Mouse (Mus musculus): ENCODE results near the gene Nubpl. TPM values are rescaled to one million over a fixed set of nuclear protein-coding genes. Genes with fewer than 3 reads are reported as not detected.
"Not testable (repeated sequence)": the region's sequence is repeated elsewhere in the genome, so short reads cannot be mapped to it uniquely, and the experiment has no call there.

The Nubpl gene
- 11.5 and 12.9 TPM in 2 replicates for polyA plus RNA-seq (2016; fragmentation: Nextera tagmentation; extraction: Ambion mirVana)

DNA sequence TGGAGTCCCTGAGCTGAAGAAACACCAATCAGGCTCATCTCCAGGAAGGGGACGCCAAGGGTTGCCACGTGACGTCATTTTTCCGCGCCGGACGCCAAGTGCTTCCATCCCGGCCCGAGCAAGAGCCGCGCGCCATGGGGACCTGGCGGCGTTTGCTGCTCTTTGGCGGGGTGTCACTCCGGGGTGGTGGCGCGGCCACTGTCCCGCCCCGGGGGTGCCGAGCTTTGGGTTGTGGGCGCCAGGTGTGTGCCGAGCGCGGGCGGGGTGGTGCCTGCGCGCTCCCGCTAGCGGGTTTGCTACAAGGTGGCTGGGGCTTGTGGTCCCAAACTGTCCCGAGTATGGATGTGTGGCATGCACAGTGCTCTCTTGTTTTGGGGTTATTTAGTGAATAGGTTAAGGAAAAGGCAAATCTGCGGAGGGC lies at the start of gene Nubpl:
TSS of gene Nubpl (plus strand) at position 88 of the 421 bp plus-strand sequence.
- Histone ChIP-seq H3K4me3 (peak within 1 kb of the TSS; percentile 93), H3K4me2 (replicated peaks) (peak within 1 kb of the TSS; percentile 57), H3K4me1 (no peaks in the 10 kb centered on the region), H3K27ac (replicated peaks) (0 out of 2 replicates have a peak within 1 kb of the TSS, but pooled peaks have one; percentile 49), H3K36me3 (no peaks in the 10 kb centered on the region), H3K27me3 (no peaks in the 10 kb centered on the region), H3K9ac (replicated peaks) (peak within 1 kb of the TSS; percentile 85), H3K9me3 (no peaks in the 10 kb centered on the region)
- WGBS = under 1% methylated on average over 32 of the region's 32 CpGs
- ATAC-seq (ENCODE audit: low FRiP score, low read depth) = peak; percentile 97

DNA sequence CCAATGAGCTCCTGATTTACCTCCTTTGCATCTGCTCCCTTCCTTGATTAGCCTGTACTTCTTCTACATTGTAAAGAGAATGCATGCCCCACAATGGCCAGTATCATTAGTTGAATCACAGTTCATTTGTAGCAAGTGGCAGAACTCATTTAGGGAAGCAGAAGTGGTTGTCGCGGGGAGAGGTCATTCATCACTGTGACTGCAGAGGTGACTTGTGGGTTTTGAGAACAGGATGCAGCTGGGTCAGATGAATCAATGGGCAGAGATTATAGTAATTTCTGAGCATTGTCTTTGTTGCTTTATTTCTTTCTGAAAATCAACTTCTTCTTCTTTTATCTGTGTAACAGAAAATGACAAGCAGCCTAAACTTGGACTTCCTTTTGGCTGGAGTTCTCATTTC lies 48.2 kb upstream of the Nubpl start:
- Histone ChIP-seq H3K27me3 (no peaks in the 10 kb centered on the region), H3K9me3 (no peaks in the 10 kb centered on the region), H3K4me3 (no peak overlapping the region), H3K36me3 (no peaks in the 10 kb centered on the region), H3K4me1 (no peaks in the 10 kb centered on the region), H3K9ac (replicated peaks) (no peak overlapping the region), H3K27ac (replicated peaks) (no peak overlapping the region), H3K4me2 (replicated peaks) (no peak overlapping the region)
- WGBS = 84% methylated on average over 2 of the region's 2 CpGs
- ATAC-seq (ENCODE audit: low FRiP score, low read depth) = no peak

DNA sequence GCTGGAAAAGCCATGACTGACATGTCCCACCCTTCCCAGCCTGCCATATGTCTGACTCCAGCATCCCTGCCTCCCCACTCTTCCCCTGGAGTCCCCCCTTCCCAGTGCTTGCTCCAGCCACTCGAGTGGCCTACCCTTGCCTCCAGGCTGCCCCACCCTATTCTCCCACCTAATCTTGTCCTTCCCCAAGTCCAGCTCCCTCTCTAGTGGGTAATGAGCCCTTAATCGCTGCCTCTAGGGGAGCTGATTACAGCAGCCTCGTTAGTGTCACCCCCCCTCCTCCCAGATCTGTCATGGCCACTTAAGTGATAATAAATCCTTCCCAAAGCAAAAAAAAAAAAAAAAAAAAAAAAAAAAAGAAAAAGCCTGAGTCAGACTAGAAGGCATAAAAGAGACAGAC lies 18.2 kb upstream of the Nubpl start:
- WGBS = 67% methylated on average over 1 of the region's 3 CpGs
- H3K9me3 ChIP-seq; H3K4me2 ChIP-seq (replicated peaks); H3K9ac ChIP-seq (replicated peaks); H3K36me3 ChIP-seq; H3K27me3 ChIP-seq; H3K4me3 ChIP-seq; H3K4me1 ChIP-seq; H3K27ac ChIP-seq (replicated peaks): not testable (repeated sequence)
- peak; percentile 44; the same call in 1 of the 2 replicates for ATAC-seq (ENCODE audit: low FRiP score, low read depth)

DNA sequence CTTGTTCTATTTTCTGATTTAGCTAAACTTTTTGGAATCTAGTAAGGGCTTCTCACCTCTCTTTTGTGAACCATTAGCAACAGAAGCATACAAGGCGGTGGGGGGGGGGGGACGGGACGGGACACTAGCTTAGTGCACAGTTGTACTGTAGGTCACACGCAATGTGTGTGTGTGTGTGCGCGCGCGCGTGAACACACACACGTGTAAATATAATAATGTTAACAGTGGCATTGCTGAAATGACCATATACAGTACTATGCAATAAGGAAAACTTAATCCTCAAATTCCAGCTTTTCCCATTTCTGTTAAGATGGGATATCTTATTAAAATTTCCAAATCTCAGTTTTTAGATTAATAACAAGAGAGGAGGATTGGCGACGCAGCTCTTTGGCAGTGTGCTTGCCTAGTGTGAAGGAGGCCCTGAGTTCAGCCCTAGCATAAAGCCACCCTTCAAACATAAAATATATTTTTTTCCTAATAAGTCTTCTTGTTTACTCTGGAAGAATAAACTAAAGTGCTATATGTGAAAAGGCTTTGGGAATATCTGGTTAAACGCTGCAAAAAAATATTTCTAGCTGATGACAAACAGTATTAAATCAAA lies 388 bp upstream of the Nubpl start:
- H3K27me3 ChIP-seq = no peaks in the 10 kb centered on the region
- peak; percentile 72 for ATAC-seq (ENCODE audit: low FRiP score, low read depth)
- no peaks in the 10 kb centered on the region for H3K36me3 ChIP-seq
- H3K9me3 ChIP-seq = no peaks in the 10 kb centered on the region
- peak overlapping the region; percentile 57 for H3K4me2 ChIP-seq (replicated peaks)
- no peaks in the 10 kb centered on the region for H3K4me1 ChIP-seq
- peak overlapping the region; percentile 93 for H3K4me3 ChIP-seq
- WGBS = 70% methylated on average over 13 of the region's 13 CpGs
- H3K27ac ChIP-seq (replicated peaks) = no peak overlapping the region
- no peak overlapping the region for H3K9ac ChIP-seq (replicated peaks)

DNA sequence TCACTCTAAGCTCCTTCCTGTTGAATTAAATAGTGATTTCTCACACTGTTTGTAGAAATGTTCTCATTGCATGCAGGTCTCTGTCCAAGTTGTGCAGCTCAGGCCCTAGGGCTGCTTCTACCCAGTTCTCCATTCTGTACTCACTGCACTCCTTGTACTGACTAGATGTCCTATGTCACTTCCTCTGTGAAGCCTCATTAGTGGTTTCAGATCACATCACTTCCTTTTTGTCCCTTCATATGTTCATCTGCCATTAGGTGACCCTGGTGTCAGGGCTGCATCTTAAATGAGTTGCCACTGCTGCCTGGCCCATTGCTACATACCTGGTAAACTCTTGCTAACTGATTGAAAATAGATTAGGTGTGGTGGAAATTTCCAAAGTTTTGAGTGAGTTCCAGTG lies 22.7 kb downstream of the Nubpl start:
- H3K9ac ChIP-seq (replicated peaks) = no peak overlapping the region
- no peak overlapping the region for H3K27ac ChIP-seq (replicated peaks)
- no peak for ATAC-seq (ENCODE audit: low FRiP score, low read depth)
- H3K9me3 ChIP-seq = no peaks in the 10 kb centered on the region
- no peaks in the 10 kb centered on the region for H3K27me3 ChIP-seq
- H3K36me3 ChIP-seq = no peaks in the 10 kb centered on the region
- H3K4me1 ChIP-seq = peaks cover 13% of the 10 kb centered on the region
- H3K4me2 ChIP-seq (replicated peaks) = no peak overlapping the region
- H3K4me3 ChIP-seq = no peak overlapping the region

DNA sequence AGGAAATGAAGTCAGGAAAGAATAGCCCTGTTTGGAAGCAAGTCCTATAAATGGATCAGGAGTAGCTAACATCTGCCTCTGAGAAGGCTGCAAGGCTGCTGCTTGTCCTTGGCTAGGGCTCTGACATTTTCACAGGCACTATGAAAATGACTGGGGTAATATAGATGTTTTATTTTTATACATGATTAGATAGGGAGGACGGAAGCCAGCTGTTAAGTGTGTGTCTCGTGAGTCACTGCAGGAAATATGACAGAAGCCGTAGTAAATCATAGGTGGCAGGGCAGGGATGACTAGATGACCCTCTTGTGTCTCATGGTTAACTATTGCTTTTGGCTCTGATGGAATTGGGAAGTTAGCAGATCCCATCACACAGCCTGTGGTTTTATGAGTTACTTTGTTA lies 28.9 kb downstream of the Nubpl start:
- Histone ChIP-seq H3K36me3 (no peaks in the 10 kb centered on the region), H3K27me3 (no peaks in the 10 kb centered on the region), H3K9me3 (no peaks in the 10 kb centered on the region), H3K4me3 (no peak overlapping the region), H3K4me1 (peaks cover 3% of the 10 kb centered on the region), H3K4me2 (replicated peaks) (no peak overlapping the region), H3K27ac (replicated peaks) (no peak overlapping the region), H3K9ac (replicated peaks) (no peak overlapping the region)
- no peak for ATAC-seq (ENCODE audit: low FRiP score, low read depth)
- WGBS = 83% methylated on average over 3 of the region's 3 CpGs

DNA sequence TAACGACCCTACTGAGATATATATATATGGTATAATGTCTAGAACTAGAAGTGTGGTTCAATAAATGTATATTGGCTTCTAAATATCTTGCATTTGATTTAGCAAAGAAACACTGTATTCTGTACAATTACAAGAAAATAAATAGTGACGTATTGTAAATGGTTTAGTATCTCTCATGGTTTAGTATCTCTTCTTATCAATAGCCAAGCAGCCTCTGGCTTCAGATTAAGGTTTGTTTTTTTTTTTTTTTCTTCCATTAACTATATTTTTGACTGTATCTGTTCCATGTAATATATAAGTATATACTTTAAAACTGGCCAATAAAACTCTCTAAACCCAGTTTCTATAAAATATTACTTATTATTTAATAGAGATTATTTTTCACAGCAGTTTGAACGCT lies 31.5 kb downstream of the Nubpl start:
- Histone ChIP-seq H3K36me3 (no peaks in the 10 kb centered on the region), H3K27me3 (no peaks in the 10 kb centered on the region), H3K4me1 (peaks cover 8% of the 10 kb centered on the region), H3K9ac (replicated peaks) (no peak overlapping the region), H3K27ac (replicated peaks) (no peak overlapping the region), H3K4me2 (replicated peaks) (no peak overlapping the region), H3K9me3 (no peaks in the 10 kb centered on the region), H3K4me3 (no peak overlapping the region)
- WGBS = 95% methylated on average over 3 of the region's 3 CpGs
- no peak for ATAC-seq (ENCODE audit: low FRiP score, low read depth)

DNA sequence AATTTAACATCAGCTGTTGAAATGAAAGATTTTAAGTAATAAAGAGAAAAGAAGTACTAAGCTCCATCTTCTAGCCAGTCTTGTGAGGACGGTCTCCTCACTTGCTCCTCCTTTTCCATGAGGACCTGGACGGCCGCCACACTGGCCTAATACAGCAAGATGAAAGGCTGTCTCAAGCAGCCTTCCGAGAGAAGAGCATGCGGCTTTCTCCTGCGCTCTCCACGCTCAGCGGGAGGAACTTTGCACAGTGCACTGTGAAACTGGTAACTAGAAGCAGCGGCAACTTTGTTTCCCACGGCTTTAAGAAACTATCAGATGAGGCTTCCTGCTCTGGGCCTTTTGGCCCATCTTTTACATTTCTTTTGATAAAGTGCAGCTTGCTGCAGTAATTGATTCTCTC lies 34.7 kb downstream of the Nubpl start:
- Histone ChIP-seq H3K4me1 (peaks cover 11% of the 10 kb centered on the region), H3K4me3 (no peak overlapping the region), H3K27me3 (no peaks in the 10 kb centered on the region), H3K9ac (replicated peaks) (no peak overlapping the region), H3K4me2 (replicated peaks) (peak overlapping the region; percentile 33), H3K9me3 (no peaks in the 10 kb centered on the region), H3K27ac (replicated peaks) (peak overlapping the region; percentile 16; the same call in 1 of the 2 replicates), H3K36me3 (no peaks in the 10 kb centered on the region)
- 2% methylated on average over 10 of the region's 10 CpGs for WGBS
- peak; percentile 60; the same call in 1 of the 2 replicates for ATAC-seq (ENCODE audit: low FRiP score, low read depth)

DNA sequence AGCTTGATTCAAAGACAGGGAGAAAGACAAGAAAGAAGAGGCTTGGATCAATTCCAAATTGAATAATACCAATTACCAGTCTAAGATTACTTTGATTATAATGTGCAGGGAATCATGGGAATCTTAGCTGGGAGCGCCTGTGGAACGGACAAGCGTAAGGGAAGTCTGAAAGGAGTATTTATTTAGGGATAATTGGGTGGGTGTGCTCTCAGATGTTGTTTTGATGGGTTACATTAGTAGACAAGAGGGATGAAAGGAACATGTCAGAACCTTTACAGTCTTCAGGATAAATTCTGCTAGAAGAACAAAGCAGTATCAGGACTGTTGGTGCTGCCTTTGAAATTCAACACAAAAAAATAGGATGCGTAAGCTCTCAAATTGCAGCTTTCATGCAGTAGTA lies 40.8 kb downstream of the Nubpl start:
- ATAC-seq (ENCODE audit: low FRiP score, low read depth) = no peak
- WGBS = 57% methylated on average over 4 of the region's 4 CpGs
- H3K4me2 ChIP-seq (replicated peaks) = no peak overlapping the region

DNA sequence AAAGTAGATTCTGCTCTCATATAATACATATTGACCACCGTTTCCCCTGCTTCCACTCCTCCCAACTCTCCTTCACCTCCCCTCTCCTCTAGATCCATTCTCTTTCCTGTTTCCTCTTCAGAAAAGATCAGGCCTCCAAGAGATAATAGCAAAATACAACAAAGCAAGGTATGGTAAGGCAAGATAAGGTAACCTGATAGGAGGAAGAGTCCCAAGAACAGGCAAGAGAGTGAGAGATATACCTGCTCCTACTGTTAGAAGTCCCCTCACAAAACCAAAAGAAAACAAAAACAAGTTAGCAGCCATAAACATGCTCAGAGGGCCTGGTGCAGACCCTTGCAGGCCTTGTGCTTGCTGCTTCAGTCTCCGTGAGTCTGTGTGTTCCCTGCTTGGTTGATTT lies 49.1 kb downstream of the Nubpl start:
- 82% methylated on average over 2 of the region's 2 CpGs for WGBS

More for the DNA sequence above, 40.8 kb downstream of the Nubpl start:
- H3K4me3 ChIP-seq = no peak overlapping the region
- no peaks in the 10 kb centered on the region for H3K27me3 ChIP-seq
- H3K9ac ChIP-seq (replicated peaks) = no peak overlapping the region
- peaks cover 3% of the 10 kb centered on the region; the same call in 1 of the 2 replicates for H3K4me1 ChIP-seq
- H3K36me3 ChIP-seq = no peaks in the 10 kb centered on the region
- H3K27ac ChIP-seq (replicated peaks) = no peak overlapping the region
- H3K9me3 ChIP-seq = no peaks in the 10 kb centered on the region

DNA sequence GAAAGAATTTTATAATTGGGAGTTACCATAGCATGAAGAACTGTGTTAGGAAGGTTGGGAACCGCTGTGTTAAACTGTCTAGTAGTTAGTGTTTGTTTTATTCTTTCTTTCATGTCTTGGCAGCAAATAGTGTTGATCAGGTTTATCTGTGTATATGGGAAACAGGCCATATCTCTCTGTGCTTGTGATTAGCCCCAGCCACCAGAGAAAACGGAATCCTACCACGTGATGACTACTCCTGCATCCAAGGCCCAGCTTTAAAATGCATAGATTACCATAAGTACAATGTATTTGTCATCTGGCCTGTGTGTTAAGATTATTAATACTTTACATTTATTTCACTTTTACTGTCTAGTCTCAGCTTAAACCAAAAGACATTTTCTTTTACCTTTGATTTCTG lies 51.9 kb downstream of the Nubpl start:
- 88% methylated on average over 3 of the region's 3 CpGs for whole genome bisulfite sequencing
- Histone ChIP-seq H3K27me3 (no peaks in the 10 kb centered on the region), H3K4me1 (no peaks in the 10 kb centered on the region), H3K4me2 (replicated peaks) (no peak overlapping the region), H3K9ac (replicated peaks) (no peak overlapping the region), H3K9me3 (no peaks in the 10 kb centered on the region), H3K27ac (replicated peaks) (no peak overlapping the region), H3K36me3 (no peaks in the 10 kb centered on the region), H3K4me3 (no peak overlapping the region)
- ATAC-seq (ENCODE audit: low FRiP score, low read depth) = no peak

More for the DNA sequence above, 49.1 kb downstream of the Nubpl start:
- H3K27ac ChIP-seq (replicated peaks) = no peak overlapping the region
- H3K4me3 ChIP-seq = no peak overlapping the region
- no peak for ATAC-seq (ENCODE audit: low FRiP score, low read depth)
- H3K4me1 ChIP-seq = no peaks in the 10 kb centered on the region
- H3K4me2 ChIP-seq (replicated peaks) = no peak overlapping the region
- H3K9ac ChIP-seq (replicated peaks) = no peak overlapping the region
- no peaks in the 10 kb centered on the region for H3K27me3 ChIP-seq
- no peaks in the 10 kb centered on the region for H3K9me3 ChIP-seq
- H3K36me3 ChIP-seq = peaks cover 6% of the 10 kb centered on the region; the same call in 1 of the 2 replicates

DNA sequence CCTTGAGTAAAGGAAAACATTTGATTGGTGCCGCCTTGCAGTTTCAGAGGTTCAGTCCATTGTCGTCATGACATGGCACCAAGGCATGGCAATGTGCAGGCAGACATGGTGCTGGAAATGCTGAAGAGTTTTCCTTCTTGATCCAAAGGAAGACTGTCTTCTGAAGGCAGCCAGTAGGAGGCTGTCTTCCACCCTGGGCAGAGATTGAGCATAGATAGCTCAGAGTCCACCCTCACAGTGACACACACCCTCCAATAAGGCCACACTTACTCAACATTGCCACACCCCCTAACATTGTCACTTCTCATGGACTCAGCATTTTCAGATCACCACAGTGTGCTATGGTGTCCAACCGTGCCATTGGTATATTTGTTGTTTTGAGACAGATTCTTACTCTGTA lies 54.5 kb downstream of the Nubpl start:
- Histone ChIP-seq H3K4me2 (replicated peaks) (no peak overlapping the region), H3K4me3 (no peak overlapping the region), H3K9ac (replicated peaks) (no peak overlapping the region), H3K4me1 (no peaks in the 10 kb centered on the region), H3K27me3 (no peaks in the 10 kb centered on the region), H3K9me3 (no peaks in the 10 kb centered on the region), H3K36me3 (no peaks in the 10 kb centered on the region), H3K27ac (replicated peaks) (no peak overlapping the region)
- ATAC-seq (ENCODE audit: low FRiP score, low read depth) = no peak
- WGBS = 96% methylated on average over 3 of the region's 3 CpGs

DNA sequence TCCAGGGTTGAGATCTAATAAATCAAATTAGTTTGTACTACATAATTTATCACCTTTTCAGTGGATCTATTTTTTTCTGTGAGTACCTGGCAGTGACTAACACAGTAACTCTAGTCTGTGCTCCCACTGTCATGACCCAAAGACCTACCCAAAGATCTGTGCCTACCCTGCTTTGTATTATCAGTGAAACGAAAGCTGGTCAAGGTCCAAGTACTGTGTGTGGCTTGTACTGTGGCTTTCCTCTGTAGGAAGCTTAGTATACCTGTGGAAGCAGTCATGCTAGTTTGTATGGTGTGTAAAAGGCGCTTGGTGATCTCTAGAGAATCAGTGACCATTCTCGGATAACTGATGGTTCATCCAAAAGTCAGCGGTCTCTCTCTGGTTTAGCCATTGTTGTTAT lies 57.4 kb downstream of the Nubpl start:
- WGBS = 91% methylated on average over 4 of the region's 4 CpGs

More for the DNA sequence above, 57.4 kb downstream of the Nubpl start:
- Histone ChIP-seq H3K4me2 (replicated peaks) (no peak overlapping the region), H3K27ac (replicated peaks) (no peak overlapping the region), H3K9ac (replicated peaks) (no peak overlapping the region), H3K27me3 (no peaks in the 10 kb centered on the region), H3K9me3 (no peaks in the 10 kb centered on the region), H3K4me1 (no peaks in the 10 kb centered on the region), H3K36me3 (no peaks in the 10 kb centered on the region), H3K4me3 (no peak overlapping the region)
- no peak for ATAC-seq (ENCODE audit: low FRiP score, low read depth)

Measured in midbrain, embryonic 12.5 days (tissue).